Mouse (Mus musculus): ENCODE data around the gene Cttnbp2.

Cttnbp2 gene

DNA sequence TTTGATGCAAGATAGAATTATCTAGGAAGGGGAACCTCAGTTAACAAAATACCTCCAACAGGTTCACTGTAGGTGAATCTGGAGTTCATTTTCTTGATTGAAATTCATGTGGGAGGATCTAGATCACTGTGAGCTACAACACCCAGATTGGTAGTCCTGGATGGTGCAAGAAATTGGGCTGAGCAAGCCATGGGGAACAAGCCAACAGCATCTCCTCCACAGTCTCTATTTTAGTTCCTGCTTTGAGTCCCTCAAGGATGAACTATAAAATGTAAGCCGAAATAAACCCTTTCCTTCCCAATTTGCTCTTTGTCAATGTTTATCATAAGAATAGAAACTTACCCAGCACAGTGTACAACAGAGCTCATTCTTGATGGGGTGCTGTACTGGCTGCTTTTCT, 191.7 kb downstream of the Cttnbp2 start:
- no peak for DNase-seq (ENCODE audit: low read depth, low spot score)

Measured in ES-CJ7 (cell line).